Mouse (Mus musculus) testis, adult 2 months (tissue): ENCODE measurements around the gene Golgb1.

Experiments used
- CTCF ChIP-seq: fragments of 200-500 bp; IDR thresholded peaks from 2 replicates; pipeline ENCODE4 v1.5.1; 2012; ENCODE audit warnings: low read depth, mild to moderate bottlenecking, inconsistent platforms, low read length, moderate library complexity; ENCODE audit not compliant: control insufficient read depth, insufficient read depth, insufficient replicate concordance
- POLR2A ChIP-seq: fragments of 200-500 bp; IDR thresholded peaks from 2 replicates; pipeline ENCODE4 v1.6.1; 2012; ENCODE audit warnings: low read depth, mild to moderate bottlenecking, inconsistent platforms, low read length, moderate library complexity; ENCODE audit not compliant: control insufficient read depth

GRCm38 (mm10) chr16:36920410-36920809 lies 45.5 kb downstream of the Golgb1 start:
- TF ChIP-seq CTCF, result no peak
- TF ChIP-seq POLR2A, result no peak
